Mouse (Mus musculus): Measurements from ENCODE around the gene 2810408A11Rik.

Gene 2810408A11Rik

DNA sequence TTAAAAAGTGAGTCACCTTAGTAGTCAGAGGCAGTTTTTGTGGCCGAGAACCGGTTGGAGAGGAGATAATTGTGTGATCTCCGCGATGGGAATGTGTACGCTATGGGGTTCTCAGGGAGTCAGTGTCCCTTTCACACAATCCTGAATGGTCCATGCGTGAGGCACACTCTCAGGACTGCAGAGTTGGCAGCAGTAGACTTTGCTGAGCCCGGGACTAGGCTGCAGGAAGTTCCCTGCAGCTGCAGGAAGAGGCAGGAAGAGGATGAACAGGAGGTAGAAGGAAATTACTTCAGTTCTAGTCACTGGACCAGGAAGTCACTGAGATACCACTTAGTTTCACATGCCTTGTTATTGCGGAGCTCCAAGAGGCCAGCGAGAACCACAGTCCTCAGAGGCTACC, 51.7 kb downstream of the 2810408A11Rik start:
- DNase-seq (ENCODE audit: low spot score): no peak

- no peak for DNase-seq (ENCODE audit: low spot score)
These were observed 52.8 kb downstream of the 2810408A11Rik start for GRCm38 (mm10) chr11:69848021-69848420.

Data from urinary bladder, postnatal 14 days (tissue).